Mouse (Mus musculus) bone marrow macrophage, adult 2 months (primary cell): Measurements from ENCODE around the gene Ociad1.

Experiments
- CTCF ChIP-seq: IDR thresholded peaks from 2 replicates; pipeline ENCODE4 v1.5.1; 2012; ENCODE audit warnings: low read depth, mild to moderate bottlenecking, low read length, moderate library complexity
- POLR2A ChIP-seq: IDR thresholded peaks from 2 replicates; pipeline ENCODE4 v1.6.1; 2012; ENCODE audit warnings: mild to moderate bottlenecking, low read depth, low read length, borderline replicate concordance

GRCm38 (mm10) chr5:73257723-73258122 lies 34.9 kb upstream of the Ociad1 start:
- no peak for TF ChIP-seq CTCF
- TF ChIP-seq POLR2A: no peak
